Mouse (Mus musculus): ENCODE results near the gene Fzd7.
A peak's percentile ranks its signal among the peaks of the same experiment; 100 is the strongest.

Gene Fzd7

GRCm38 (mm10) chr1:59497741-59498613, 15.8 kb downstream of the Fzd7 start:
- DNase-seq (ENCODE audit: extremely low spot score, low read depth, low spot score), result no peak

GRCm38 (mm10) chr1:59499327-59499726, 17.1 kb downstream of the Fzd7 start:
- DNase-seq (ENCODE audit: extremely low spot score, low read depth, low spot score), result no peak

GRCm38 (mm10) chr1:59502355-59502754, 20.1 kb downstream of the Fzd7 start:
- DNase-seq (ENCODE audit: extremely low spot score, low read depth, low spot score), result no peak

- DNase-seq (ENCODE audit: extremely low spot score, low read depth, low spot score), result no peak
Measured at GRCm38 (mm10) chr1:59503659-59504301, 21.6 kb downstream of the Fzd7 start.

- DNase-seq (ENCODE audit: extremely low spot score, low read depth, low spot score), result no peak
Measured at GRCm38 (mm10) chr1:59504302-59504700, 22.1 kb downstream of the Fzd7 start.

GRCm38 (mm10) chr1:59508463-59509139, 26.4 kb downstream of the Fzd7 start:
- no peak for DNase-seq (ENCODE audit: extremely low spot score, low read depth, low spot score)

- no peak for DNase-seq (ENCODE audit: extremely low spot score, low read depth, low spot score)
Measured at GRCm38 (mm10) chr1:59511566-59512270, 29.5 kb downstream of the Fzd7 start.

GRCm38 (mm10) chr1:59516026-59516917, 34.0 kb downstream of the Fzd7 start, which contains the start of gene Gm973:
TSS of gene Gm973 (plus strand) at chr1:59516264.
- DNase-seq (ENCODE audit: extremely low spot score, low read depth, low spot score), result peak; percentile 77

GRCm38 (mm10) chr1:59520226-59520837, 38.1 kb downstream of the Fzd7 start:
- peak; percentile 56 for DNase-seq (ENCODE audit: extremely low spot score, low read depth, low spot score)

- no peak for DNase-seq (ENCODE audit: extremely low spot score, low read depth, low spot score)
Measured at GRCm38 (mm10) chr1:59522456-59522855, 40.2 kb downstream of the Fzd7 start.

GRCm38 (mm10) chr1:59523378-59523958, 41.2 kb downstream of the Fzd7 start:
- DNase-seq (ENCODE audit: extremely low spot score, low read depth, low spot score), result no peak

GRCm38 (mm10) chr1:59524071-59524470, 41.8 kb downstream of the Fzd7 start:
- no peak for DNase-seq (ENCODE audit: extremely low spot score, low read depth, low spot score)

GRCm38 (mm10) chr1:59524759-59525158, 42.5 kb downstream of the Fzd7 start:
- no peak for DNase-seq (ENCODE audit: extremely low spot score, low read depth, low spot score)

- no peak for DNase-seq (ENCODE audit: extremely low spot score, low read depth, low spot score)
Measured at GRCm38 (mm10) chr1:59527219-59527618, 45.0 kb downstream of the Fzd7 start.

GRCm38 (mm10) chr1:59534976-59535810, 53.0 kb downstream of the Fzd7 start:
- no peak for DNase-seq (ENCODE audit: extremely low spot score, low read depth, low spot score)

All from hindlimb bud, embryonic 11.5 days (tissue).